Mouse (Mus musculus) spleen, postnatal 4 days (tissue): Measurements from ENCODE around the gene Abl2.
A peak's percentile ranks its signal among the peaks of the same experiment; 100 is the strongest.

ENCODE experiments used
- DNase-seq, 2 experiments: peaks; one replicate each; pipeline ENCODE4 v3.0.0; 2022; ENCODE audit warnings: low spot score in 2 of 2

The Abl2 gene

GRCm38 (mm10) chr1:156671921-156672320 is 113.3 kb downstream of the Abl2 start:
- no peak for DNase-seq

- DNase-seq = peak in 1 of 2 experiments; percentile 64
These were observed 114.3 kb downstream of the Abl2 start for GRCm38 (mm10) chr1:156672720-156673475.

- DNase-seq = peak; percentile 27 to 74
These were observed 115.0 kb downstream of the Abl2 start for GRCm38 (mm10) chr1:156673476-156674194.

GRCm38 (mm10) chr1:156674195-156675000 is 115.8 kb downstream of the Abl2 start, which contains the start of gene Tor3a:
Gene Tor3a (minus strand): TSS chr1:156674356.
- DNase-seq = peak; percentile 66 to 82

- DNase-seq = peak; percentile 54 to 81
These were observed 117.6 kb downstream of the Abl2 start for GRCm38 (mm10) chr1:156676171-156676570.

GRCm38 (mm10) chr1:156676596-156676995 is 118.0 kb downstream of the Abl2 start:
- no peak for DNase-seq

- no peak for DNase-seq
These were observed 118.6 kb downstream of the Abl2 start for GRCm38 (mm10) chr1:156677230-156677629.

- no peak for DNase-seq
These were observed 121.0 kb downstream of the Abl2 start for GRCm38 (mm10) chr1:156679599-156679998.

GRCm38 (mm10) chr1:156686025-156686661 is 127.6 kb downstream of the Abl2 start:
- no peak for DNase-seq
